Mouse (Mus musculus): ENCODE measurements around the gene Neurod2.

DNA sequence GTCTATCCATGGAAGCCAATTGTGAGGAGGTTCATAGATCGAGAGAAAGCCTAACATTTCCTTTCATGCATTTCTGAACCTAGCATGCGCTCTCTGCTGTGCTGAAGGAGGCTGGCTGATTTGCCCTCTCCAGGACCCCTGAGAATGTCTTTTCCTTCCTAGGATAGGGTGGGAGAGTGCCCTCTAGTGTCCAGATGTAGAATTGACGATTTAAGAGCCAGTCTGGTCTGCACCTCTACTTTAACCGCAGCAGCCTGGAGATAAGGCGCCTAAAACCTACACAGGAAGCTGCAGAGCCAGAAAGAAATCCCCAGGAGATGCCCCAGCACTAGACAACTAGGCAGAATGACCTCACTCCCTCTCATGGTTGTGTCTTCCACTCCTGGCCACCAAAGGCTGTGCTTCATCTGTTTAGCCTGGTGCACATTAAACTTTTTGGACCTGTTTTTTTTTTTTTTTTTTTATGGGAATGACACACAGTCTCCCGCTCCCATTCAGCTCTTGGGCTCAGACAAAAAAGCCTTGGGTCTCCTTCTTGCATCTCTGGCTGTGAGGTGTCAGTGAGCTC, 26.4 kb upstream of the Neurod2 start:
- TF ChIP-seq CTCF (IDR thresholded peaks at IDR 0.05; ENCODE audit: low read depth, low read length) (peak; percentile 58), POLR2A (IDR thresholded peaks at IDR 0.05; ENCODE audit: extremely low read depth, insufficient read depth, low read length) (no peak)
